ENCODE assay signal across 8 mouse cellular contexts in the genomic region with DNA sequence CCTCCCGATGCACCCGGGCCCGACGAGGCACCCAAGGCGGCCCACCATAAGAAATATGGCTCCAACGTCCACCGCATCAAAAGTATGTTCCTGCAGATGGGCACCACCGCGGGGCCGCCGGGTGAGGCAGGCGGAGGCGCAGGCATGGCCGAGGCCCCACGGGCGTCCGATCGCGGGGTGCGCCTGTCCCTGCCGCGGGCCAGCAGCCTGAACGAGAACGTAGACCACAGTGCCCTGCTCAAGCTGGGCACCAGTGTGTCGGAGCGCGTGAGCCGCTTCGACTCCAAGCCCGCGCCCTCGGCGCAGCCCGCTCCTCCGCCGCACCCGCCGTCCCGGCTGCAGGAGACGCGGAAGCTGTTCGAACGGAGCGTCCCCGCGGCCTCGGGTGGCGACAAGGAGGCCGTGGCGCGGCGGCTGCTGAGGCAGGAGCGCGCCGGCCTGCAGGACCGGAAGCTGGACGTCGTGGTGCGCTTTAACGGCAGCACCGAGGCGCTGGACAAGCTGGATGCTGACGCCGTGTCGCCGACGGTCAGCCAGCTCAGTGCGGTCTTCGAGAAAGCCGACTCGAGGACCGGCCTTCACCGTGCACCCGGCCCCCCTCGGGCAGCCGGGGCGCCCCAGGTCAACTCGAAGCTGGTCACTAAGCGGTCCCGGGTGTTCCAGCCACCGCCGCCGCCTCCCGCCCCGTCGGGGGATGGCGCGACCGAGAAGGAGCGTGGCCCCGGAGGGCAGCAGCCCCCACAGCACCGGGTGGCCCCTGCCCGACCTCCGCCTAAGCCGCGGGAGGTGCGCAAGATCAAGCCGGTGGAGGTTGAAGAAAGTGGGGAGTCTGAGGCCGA. TPM values are rescaled to one million over a fixed set of nuclear protein-coding genes. Genes with fewer than 3 reads are reported as not detected.
DNase-seq lines count a peak whose midpoint lies in the region; ATAC-seq and TF ChIP-seq lines count a peak whose summit lies in the region.

No protein-coding gene starts in this region.

- H3K36me3 ChIP-seq in heart, embryonic 12.5 days = peaks cover 13% of the 10 kb centered on the region
- peaks cover 47% of the 10 kb centered on the region for H3K36me3 ChIP-seq in megakaryocyte, embryonic 14.5 days (replicated peaks; ENCODE audit: low read length)
- H3K36me3 ChIP-seq in stomach, postnatal 0 days (ENCODE audit: control insufficient read depth, insufficient read depth, low read length) = peaks cover 4% of the 10 kb centered on the region; the same call in 1 of the 2 replicates

- peak overlapping the region; percentile 95 for H3K4me3 ChIP-seq in heart, embryonic 12.5 days
- H3K4me3 ChIP-seq in megakaryocyte, embryonic 14.5 days (replicated peaks) = peak overlapping the region; percentile 99
- H3K4me3 ChIP-seq in stomach, postnatal 0 days (ENCODE audit: low read depth, low read length) = peak overlapping the region; percentile 90

- peak overlapping the region; percentile 98 for H3K9ac ChIP-seq in heart, embryonic 12.5 days
- H3K9ac ChIP-seq in stomach, postnatal 0 days (ENCODE audit: low read length) = peak overlapping the region; percentile 86

- peak; percentile 39 to 71 for DNase-seq in urinary bladder, adult 18-20 months (ENCODE audit: low spot score in 2 of 2)
- DNase-seq in urinary bladder, postnatal 25 days (ENCODE audit: low spot score) = no peak
- peak; percentile 59 to 72 for DNase-seq in cerebellum, postnatal 10 days
- DNase-seq in kidney, postnatal 36 days = peak; percentile 42 to 75
- peak; percentile 66 for DNase-seq in stomach, postnatal 0 days (ENCODE audit: low spot score)
- DNase-seq in left cerebral cortex, adult 8-10 months (ENCODE audit: low spot score in 2 of 2) = no peak

- no peak for TF ChIP-seq CTCF in stomach, postnatal 0 days (IDR thresholded peaks at IDR 0.05; ENCODE audit: low read depth)

- WGBS in heart, embryonic 12.5 days = under 1% methylated on average over 99 of the region's 99 CpGs
- WGBS in stomach, postnatal 0 days = under 1% methylated on average over 77 of the region's 99 CpGs

- peak; percentile 7; the same call in 1 of the 2 replicates for ATAC-seq in heart, embryonic 12.5 days (ENCODE audit: insufficient number of reproducible peaks, low FRiP score)
- ATAC-seq in stomach, postnatal 0 days (ENCODE audit: low FRiP score, low TSS enrichment) = 0 out of 2 replicates have a peak, but pooled peaks have one; percentile 2

- no peaks in the 10 kb centered on the region for H3K9me3 ChIP-seq in heart, embryonic 12.5 days (replicated peaks)
- no peaks in the 10 kb centered on the region for H3K9me3 ChIP-seq in megakaryocyte, embryonic 14.5 days
- no peaks in the 10 kb centered on the region for H3K9me3 ChIP-seq in stomach, postnatal 0 days (ENCODE audit: control insufficient read depth, low read length)

- no peak for TF ChIP-seq EP300 in stomach, postnatal 0 days (optimal IDR thresholded peaks at IDR 0.05)

- H3K4me1 ChIP-seq in heart, embryonic 12.5 days (replicated peaks) = peaks cover 78% of the 10 kb centered on the region
- peaks cover 68% of the 10 kb centered on the region for H3K4me1 ChIP-seq in megakaryocyte, embryonic 14.5 days
- peaks cover 17% of the 10 kb centered on the region; the same call in 1 of the 2 replicates for H3K4me1 ChIP-seq in stomach, postnatal 0 days (replicated peaks; ENCODE audit: control insufficient read depth, insufficient read depth)

- H3K4me2 ChIP-seq in heart, embryonic 12.5 days = peak overlapping the region; percentile 98
- peak overlapping the region; percentile 99 for H3K4me2 ChIP-seq in stomach, postnatal 0 days (replicated peaks; ENCODE audit: low read depth)

- H3K27me3 ChIP-seq in heart, embryonic 12.5 days (replicated peaks) = no peaks in the 10 kb centered on the region
- H3K27me3 ChIP-seq in megakaryocyte, embryonic 14.5 days (replicated peaks) = no peaks in the 10 kb centered on the region
- no peaks in the 10 kb centered on the region for H3K27me3 ChIP-seq in stomach, postnatal 0 days (ENCODE audit: control insufficient read depth, insufficient read depth, low read length)

- H3K27ac ChIP-seq in heart, embryonic 12.5 days (ENCODE audit: poor library complexity, severe bottlenecking) = peak overlapping the region; percentile 95
- H3K27ac ChIP-seq in stomach, postnatal 0 days (replicated peaks) = peak overlapping the region; percentile 93

RNA-seq across cellular contexts. Expression of a gene that starts 1.0 kb away (rescaled TPM):
- polyA plus RNA-seq in heart, embryonic 12.5 days (2016; fragmentation: Nextera tagmentation; extraction: Ambion mirVana) = 10.4 and 12.2 TPM in 2 replicates
- polyA plus RNA-seq in megakaryocyte, embryonic 14.5 days (2012; ENCODE audit: insufficient read depth, low replicate concordance) = 211 and 280 TPM in 2 replicates
- 4.9 and 5.4 TPM in 2 replicates for polyA plus RNA-seq in stomach, postnatal 0 days (2015; fragmentation: Nextera tagmentation; extraction: Ambion mirVana)
- total RNA-seq in left cerebral cortex, adult 8-10 months (2022) = 100 to 1,000 TPM; 708 to 774 (median 713) TPM

RNA-seq across cellular contexts. Expression of a gene that starts 15.7 kb away (rescaled TPM):
- 20.6 and 26.6 TPM in 2 replicates for polyA plus RNA-seq in heart, embryonic 12.5 days (2016; fragmentation: Nextera tagmentation; extraction: Ambion mirVana)
- 0.51 TPM in 1 of 2 replicates, not detected in the other for polyA plus RNA-seq in megakaryocyte, embryonic 14.5 days (2012; ENCODE audit: insufficient read depth, low replicate concordance)
- polyA plus RNA-seq in stomach, postnatal 0 days (2015; fragmentation: Nextera tagmentation; extraction: Ambion mirVana) = 0.47 and 0.80 TPM in 2 replicates
- total RNA-seq in left cerebral cortex, adult 8-10 months (2022) = under 1 TPM in 3 of 4 experiments, not detected in 1; 0.23 to 0.48 (median 0.25) TPM

RNA-seq across cellular contexts. Expression of a gene that starts 17.8 kb away (rescaled TPM):
- 14.8 and 16.5 TPM in 2 replicates for polyA plus RNA-seq in heart, embryonic 12.5 days (2016; fragmentation: Nextera tagmentation; extraction: Ambion mirVana)
- polyA plus RNA-seq in megakaryocyte, embryonic 14.5 days (2012; ENCODE audit: insufficient read depth, low replicate concordance) = 775 and 2,394 TPM in 2 replicates
- polyA plus RNA-seq in stomach, postnatal 0 days (2015; fragmentation: Nextera tagmentation; extraction: Ambion mirVana) = 6.7 and 7.2 TPM in 2 replicates
- 10 to 100 TPM; 24.4 to 28.9 (median 28.7) TPM for total RNA-seq in left cerebral cortex, adult 8-10 months (2022)

RNA-seq across cellular contexts. Expression of a gene that starts 24.5 kb away (rescaled TPM):
- polyA plus RNA-seq in heart, embryonic 12.5 days (2016; fragmentation: Nextera tagmentation; extraction: Ambion mirVana) = 0.30 TPM in 1 of 2 replicates, not detected in the other
- polyA plus RNA-seq in megakaryocyte, embryonic 14.5 days (2012; ENCODE audit: insufficient read depth, low replicate concordance) = not detected in 2 replicates
- polyA plus RNA-seq in stomach, postnatal 0 days (2015; fragmentation: Nextera tagmentation; extraction: Ambion mirVana) = not detected in 2 replicates
- total RNA-seq in left cerebral cortex, adult 8-10 months (2022) = not detected

RNA-seq across cellular contexts. Expression of a gene that starts 49.3 kb away (rescaled TPM):
- polyA plus RNA-seq in heart, embryonic 12.5 days (2016; fragmentation: Nextera tagmentation; extraction: Ambion mirVana) = 65.1 and 68.3 TPM in 2 replicates
- polyA plus RNA-seq in megakaryocyte, embryonic 14.5 days (2012; ENCODE audit: insufficient read depth, low replicate concordance) = 35.1 and 38.6 TPM in 2 replicates
- 29.8 and 39.0 TPM in 2 replicates for polyA plus RNA-seq in stomach, postnatal 0 days (2015; fragmentation: Nextera tagmentation; extraction: Ambion mirVana)
- 100 to 1,000 TPM; 112 to 125 (median 120) TPM for total RNA-seq in left cerebral cortex, adult 8-10 months (2022)

Comparison
In these comparisons a context has a peak if more than half of its experiments do, and no peak if none do; other contexts are left out.
1. DNase-seq: peak in urinary bladder, adult 18-20 months (2 of 2), cerebellum, postnatal 10 days (2 of 2), kidney, postnatal 36 days (2 of 2) and stomach, postnatal 0 days (single experiment); none in urinary bladder, postnatal 25 days (single experiment) and left cerebral cortex, adult 8-10 months (0 of 2).
2. RNA of a gene that starts 1.0 kb away (polyA plus RNA-seq): 211 to 280 TPM in megakaryocyte, embryonic 14.5 days; 10.4 to 12.2 TPM in heart, embryonic 12.5 days and 4.9 to 5.4 TPM in stomach, postnatal 0 days; every median in the first group is over 10 times any median in the second.
3. RNA of a gene that starts 15.7 kb away (polyA plus RNA-seq): 20.6 to 26.6 TPM in heart, embryonic 12.5 days; 0.51 TPM in megakaryocyte, embryonic 14.5 days and 0.47 to 0.80 TPM in stomach, postnatal 0 days; every median in the first group is over 10 times any median in the second.
4. RNA of a gene that starts 17.8 kb away (polyA plus RNA-seq): 775 to 2,394 TPM in megakaryocyte, embryonic 14.5 days; 14.8 to 16.5 TPM in heart, embryonic 12.5 days and 6.7 to 7.2 TPM in stomach, postnatal 0 days; every median in the first group is over 10 times any median in the second.
5. Peak in every context shown above with its lines, with median percentiles within 50 percentile points of each other: H3K4me3 ChIP-seq.